Mouse (Mus musculus) kidney, embryonic 14.5 days (tissue): ENCODE measurements around the gene Cep170b. TPM values are rescaled to one million over a fixed set of nuclear protein-coding genes. Genes with fewer than 3 reads are reported as not detected.

ENCODE experiments used
- ATAC-seq: fragments of 200-750 bp; cut with Nextera tagmentation; 2 replicates; pipeline ENCODE4 v1.8.0; 2017; ENCODE audit warnings: moderate number of reproducible peaks, mild to moderate bottlenecking, moderate TSS enrichment, moderate library complexity; ENCODE audit not compliant: low FRiP score, low TSS enrichment
- H3K27ac ChIP-seq: fragments of 300-500 bp; sonication (generic); 2 replicates; pipeline ENCODE4 v1.5.1; 2014; ENCODE audit warnings: low read depth, mild to moderate bottlenecking, low read length, moderate library complexity, mixed read lengths
- H3K27me3 ChIP-seq: fragments of 300-500 bp; sonication (generic); 2 replicates; pipeline ENCODE4 v1.6.1; 2014; ENCODE audit warnings: mild to moderate bottlenecking, low read length; ENCODE audit not compliant: control insufficient read depth, insufficient read depth
- H3K36me3 ChIP-seq: fragments of 300-500 bp; sonication (generic); 2 replicates; pipeline ENCODE4 v1.6.1; 2014; ENCODE audit warnings: low read length, mixed read lengths; ENCODE audit not compliant: control insufficient read depth, insufficient read depth
- H3K4me1 ChIP-seq: fragments of 300-500 bp; sonication (generic); 2 replicates; pipeline ENCODE4 v1.6.1; 2014; ENCODE audit warnings: low read length, mixed read lengths; ENCODE audit not compliant: control insufficient read depth, insufficient read depth
- H3K4me2 ChIP-seq: fragments of 300-500 bp; sonication (generic); replicated peaks from 2 replicates; pipeline ENCODE4 v1.6.1; 2014; ENCODE audit warnings: low read depth, mild to moderate bottlenecking, low read length
- H3K4me3 ChIP-seq: fragments of 300-500 bp; sonication (generic); 2 replicates; pipeline ENCODE4 v1.5.1; 2014; ENCODE audit warnings: mild to moderate bottlenecking, low read length
- H3K9ac ChIP-seq: fragments of 300-500 bp; sonication (generic); 2 replicates; pipeline ENCODE4 v1.6.1; 2014; ENCODE audit warnings: low read depth, mild to moderate bottlenecking, low read length, moderate library complexity
- H3K9me3 ChIP-seq: fragments of 300-500 bp; sonication (generic); 2 replicates; pipeline ENCODE4 v1.6.1; 2016; ENCODE audit warnings: low read length; ENCODE audit not compliant: control insufficient read depth
- WGBS: fragments of 180-500 bp; shearing (Covaris S2); extraction: QIAGEN DNeasy Blood & Tissue Kit; methylation state at CpG from one replicate; pipeline ENCODE4 v1.1.7; 2014; 5-methylcytosine and 5-hydroxymethylcytosine counted together
- polyA plus RNA-seq: library from polyadenylated mRNA; unstranded; fragments of >200 nt; fragmentation: Nextera tagmentation; extraction: Ambion mirVana; gene quantifications from 2 replicates; pipeline ENCODE4 v1.2.1, GENCODE M21; 2014

The Cep170b gene
- polyA plus RNA-seq, 1 experiment from 2014 or later = 15.1 TPM

DNA sequence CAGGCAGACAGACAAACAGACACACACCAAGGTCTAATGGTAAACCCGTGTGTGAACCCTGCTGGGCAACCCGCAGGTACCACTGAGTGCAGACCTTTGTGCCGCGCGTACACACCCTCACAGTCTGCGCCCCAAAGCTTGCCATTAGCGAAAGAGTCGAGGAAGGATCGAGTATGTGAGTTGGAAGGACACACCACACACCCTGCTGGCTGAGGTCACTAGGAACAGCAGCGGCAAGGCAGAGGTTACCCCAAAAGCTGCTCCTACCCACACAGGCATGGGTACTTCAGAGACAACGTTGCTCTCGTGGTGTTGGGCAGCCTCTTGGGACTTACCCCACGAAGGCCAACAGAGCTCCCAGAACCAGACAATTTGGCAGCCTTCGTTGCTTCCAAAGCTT is 52.1 kb downstream of the Cep170b start:
- no peak overlapping the region for H3K27ac ChIP-seq
- no peak overlapping the region for H3K9ac ChIP-seq
- WGBS = 93% methylated on average over 14 of the region's 14 CpGs
- H3K4me3 ChIP-seq = no peak overlapping the region
- no peak for ATAC-seq
- no peaks in the 10 kb centered on the region for H3K36me3 ChIP-seq
- no peaks in the 10 kb centered on the region; the same call in 1 of the 2 replicates for H3K9me3 ChIP-seq
- H3K4me2 ChIP-seq = no peak overlapping the region
- no peaks in the 10 kb centered on the region for H3K4me1 ChIP-seq
- no peaks in the 10 kb centered on the region for H3K27me3 ChIP-seq

DNA sequence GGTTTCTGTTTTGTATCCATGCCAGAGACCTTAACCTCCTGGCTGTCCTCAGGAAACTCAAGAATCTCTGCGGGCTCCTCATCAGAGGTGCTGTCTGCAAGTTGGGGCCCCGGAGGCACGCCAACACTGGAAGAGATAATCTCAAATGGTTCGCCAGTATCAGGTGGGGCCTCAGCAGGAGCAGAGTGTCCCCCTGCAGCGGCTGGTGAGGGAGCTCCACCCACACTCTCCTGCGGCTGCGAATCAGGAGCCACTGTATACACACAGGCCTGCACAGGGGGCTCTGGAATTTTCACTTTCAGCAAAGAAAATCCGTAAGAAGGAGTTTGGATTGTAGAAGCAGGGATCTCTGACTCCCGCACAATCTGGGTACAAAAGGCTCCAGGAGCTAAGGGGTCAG is 53.1 kb downstream of the Cep170b start:
- no peak overlapping the region for H3K4me3 ChIP-seq
- no peaks in the 10 kb centered on the region for H3K36me3 ChIP-seq
- no peak for ATAC-seq
- no peaks in the 10 kb centered on the region for H3K27me3 ChIP-seq
- H3K9me3 ChIP-seq = no peaks in the 10 kb centered on the region; the same call in 1 of the 2 replicates
- H3K4me2 ChIP-seq = no peak overlapping the region
- no peak overlapping the region for H3K9ac ChIP-seq
- no peaks in the 10 kb centered on the region for H3K4me1 ChIP-seq
- 51% methylated on average over 9 of the region's 9 CpGs for WGBS
- H3K27ac ChIP-seq = no peak overlapping the region

DNA sequence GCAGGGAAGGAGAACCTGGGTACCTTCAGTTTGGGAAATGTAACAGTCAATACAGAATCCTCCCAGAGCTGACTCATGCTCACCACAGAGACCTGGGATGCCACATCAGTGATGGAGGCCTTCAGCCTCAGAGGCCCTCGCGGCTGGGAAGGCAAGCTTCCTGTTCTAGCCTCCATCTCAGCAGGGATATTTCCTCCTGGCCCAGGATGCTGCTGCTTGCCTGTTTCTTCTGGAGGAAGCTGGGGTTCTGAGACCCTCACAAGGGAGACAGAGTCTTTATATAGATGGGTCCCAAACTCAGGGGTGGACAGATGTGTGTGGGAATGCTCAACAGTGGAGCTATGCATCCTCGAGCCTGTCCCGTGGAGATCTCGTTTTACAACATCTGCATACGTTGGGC is 53.8 kb downstream of the Cep170b start:
- Histone ChIP-seq H3K27me3 (no peaks in the 10 kb centered on the region), H3K4me3 (no peak overlapping the region), H3K27ac (no peak overlapping the region), H3K4me2 (no peak overlapping the region), H3K4me1 (no peaks in the 10 kb centered on the region), H3K9ac (no peak overlapping the region), H3K9me3 (no peaks in the 10 kb centered on the region; the same call in 1 of the 2 replicates), H3K36me3 (no peaks in the 10 kb centered on the region)
- ATAC-seq = no peak
- 81% methylated on average over 6 of the region's 6 CpGs for WGBS

DNA sequence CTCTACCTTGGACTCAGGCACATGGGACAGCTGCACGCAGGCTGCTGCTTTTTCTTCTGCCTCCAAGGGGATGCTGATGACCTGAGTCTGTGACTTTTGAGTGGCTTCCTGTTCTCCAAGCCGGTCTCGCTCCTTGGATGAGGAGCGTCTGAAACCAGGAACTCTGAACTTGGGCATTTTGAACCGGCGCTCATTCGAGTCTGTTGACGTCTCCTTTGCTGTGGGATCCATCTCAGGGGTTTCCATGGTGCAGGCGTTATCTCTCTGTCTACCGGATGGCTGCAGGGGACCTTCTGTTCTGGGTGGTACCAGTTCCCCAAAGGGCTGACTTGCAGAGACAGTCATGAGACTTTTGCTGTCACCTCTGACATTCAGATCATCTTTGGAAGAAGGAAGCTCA is 54.2 kb downstream of the Cep170b start:
- H3K9me3 ChIP-seq = no peaks in the 10 kb centered on the region; the same call in 1 of the 2 replicates
- 95% methylated on average over 10 of the region's 10 CpGs for WGBS
- no peak overlapping the region for H3K9ac ChIP-seq
- no peak overlapping the region for H3K27ac ChIP-seq
- ATAC-seq = no peak
- no peaks in the 10 kb centered on the region for H3K4me1 ChIP-seq
- no peaks in the 10 kb centered on the region for H3K27me3 ChIP-seq
- no peaks in the 10 kb centered on the region for H3K36me3 ChIP-seq
- H3K4me3 ChIP-seq = no peak overlapping the region
- H3K4me2 ChIP-seq = no peak overlapping the region

DNA sequence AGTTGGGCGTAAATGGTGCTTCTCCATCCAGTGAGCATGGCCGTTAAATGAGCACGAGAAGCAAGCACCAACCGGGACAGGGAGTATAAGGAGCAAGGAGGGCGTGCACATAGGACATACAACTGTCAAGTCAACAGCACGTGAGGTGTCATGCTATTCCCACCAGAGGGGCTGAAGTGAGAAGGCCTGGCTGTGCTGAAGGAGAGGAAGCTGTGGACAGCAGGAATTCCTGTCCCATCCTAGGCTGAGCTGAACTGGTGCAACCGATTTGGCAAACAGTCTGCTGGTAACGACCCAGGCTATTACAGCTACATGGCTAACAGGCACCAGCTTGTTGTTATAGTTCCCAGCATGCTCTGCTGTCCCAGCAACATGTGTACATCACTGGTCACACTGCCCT is 70.8 kb downstream of the Cep170b start:
- H3K4me1 ChIP-seq = peaks cover 4% of the 10 kb centered on the region; the same call in 1 of the 2 replicates
- H3K4me3 ChIP-seq = no peak overlapping the region
- no peak overlapping the region for H3K27ac ChIP-seq
- 60% methylated on average over 8 of the region's 8 CpGs for WGBS
- no peak overlapping the region for H3K4me2 ChIP-seq
- H3K9ac ChIP-seq = no peak overlapping the region
- H3K27me3 ChIP-seq = no peaks in the 10 kb centered on the region
- no peaks in the 10 kb centered on the region for H3K36me3 ChIP-seq
- ATAC-seq = no peak
- no peaks in the 10 kb centered on the region for H3K9me3 ChIP-seq

DNA sequence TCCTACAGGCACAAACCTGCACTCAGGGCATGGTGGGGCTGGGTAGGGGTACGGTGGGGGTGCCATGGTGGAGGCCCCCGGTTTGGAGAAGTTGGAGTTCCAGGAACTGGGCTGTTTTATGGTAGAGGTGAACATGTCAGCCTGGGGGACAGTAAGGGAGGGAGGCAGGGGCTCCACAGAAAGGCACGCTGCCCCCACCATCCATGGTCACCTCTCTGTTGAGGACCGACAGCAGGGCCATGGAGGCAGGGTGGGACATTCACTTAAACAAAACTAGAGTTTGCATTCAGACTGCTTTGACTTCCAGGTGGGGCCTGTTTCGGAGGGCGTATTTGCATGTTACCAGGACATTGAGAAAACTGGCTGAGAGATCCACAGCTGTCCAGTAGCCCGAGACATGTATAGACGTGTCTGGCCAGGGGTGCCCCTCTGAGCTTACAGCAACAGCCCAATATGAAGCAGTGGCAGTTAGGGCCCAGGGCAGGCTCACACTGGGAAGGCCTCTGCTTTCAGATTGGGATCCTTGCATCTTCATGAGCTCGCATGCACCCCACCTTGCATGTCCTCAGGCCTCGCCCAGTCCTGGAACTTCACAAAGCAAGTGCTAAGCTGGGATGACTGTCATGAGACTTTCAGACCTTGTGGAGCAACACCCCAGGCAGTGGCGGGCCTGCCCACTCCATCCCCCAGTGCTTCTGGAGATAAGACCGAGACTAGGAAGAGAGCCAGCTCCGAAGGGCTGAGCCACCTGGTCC is 73.5 kb downstream of the Cep170b start:
- H3K4me2 ChIP-seq = no peak overlapping the region
- no peaks in the 10 kb centered on the region for H3K27me3 ChIP-seq
- ATAC-seq = no peak
- H3K9me3 ChIP-seq = no peaks in the 10 kb centered on the region
- no peak overlapping the region for H3K9ac ChIP-seq
- peaks cover 4% of the 10 kb centered on the region; the same call in 1 of the 2 replicates for H3K4me1 ChIP-seq
- no peaks in the 10 kb centered on the region for H3K36me3 ChIP-seq
- 73% methylated on average over 13 of the region's 13 CpGs for WGBS
- H3K4me3 ChIP-seq = no peak overlapping the region
- peak overlapping the region; percentile 30; the same call in 1 of the 2 replicates for H3K27ac ChIP-seq

DNA sequence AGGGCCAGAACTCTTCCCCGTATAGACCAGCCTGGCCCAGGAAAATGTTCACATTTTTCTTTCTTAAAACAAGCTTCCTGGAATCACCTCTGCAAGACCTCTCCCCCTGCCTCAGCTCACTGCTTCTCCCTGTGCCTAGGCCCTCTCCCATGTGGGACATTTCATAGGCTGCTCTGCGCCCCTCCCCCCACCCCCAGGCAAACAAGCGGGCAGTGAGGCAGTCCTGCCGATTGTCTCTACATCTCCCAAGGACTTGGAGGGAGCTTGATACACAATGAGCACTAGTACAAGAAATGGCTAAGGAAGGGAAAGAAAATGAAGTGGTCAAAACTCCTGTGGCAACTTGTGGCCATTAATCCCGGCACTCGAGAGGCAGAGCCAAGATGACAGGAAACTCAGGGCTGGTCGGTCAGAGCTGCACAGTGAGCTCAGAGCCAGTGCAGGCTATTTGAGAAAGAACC is 74.1 kb downstream of the Cep170b start:
- no peak overlapping the region for H3K4me2 ChIP-seq
- H3K36me3 ChIP-seq = no peaks in the 10 kb centered on the region
- ATAC-seq = no peak
- no peak overlapping the region for H3K4me3 ChIP-seq
- no peaks in the 10 kb centered on the region for H3K27me3 ChIP-seq
- no peak overlapping the region for H3K9ac ChIP-seq
- H3K27ac ChIP-seq = no peak overlapping the region
- no peaks in the 10 kb centered on the region for H3K9me3 ChIP-seq
- WGBS = 23% methylated on average over 7 of the region's 7 CpGs
- peaks cover 4% of the 10 kb centered on the region; the same call in 1 of the 2 replicates for H3K4me1 ChIP-seq

DNA sequence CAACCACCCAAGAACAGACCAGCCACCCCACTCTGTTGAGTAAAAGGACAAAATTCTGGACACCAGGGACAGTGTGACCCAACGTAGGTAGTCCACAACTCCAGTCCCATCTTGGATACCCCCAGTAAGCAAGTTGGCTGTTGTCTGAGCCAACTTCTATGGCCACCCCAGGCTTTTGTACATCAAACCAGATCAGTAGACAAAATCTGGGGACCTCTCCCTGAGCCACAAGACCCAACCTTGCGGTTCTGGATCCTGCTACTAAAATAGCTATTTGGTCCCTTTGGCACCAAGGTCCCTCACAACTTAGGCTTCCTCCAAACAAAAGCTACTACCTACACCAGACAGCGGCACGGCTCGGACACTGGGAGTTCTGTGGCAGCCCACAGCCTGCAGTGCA is 74.7 kb downstream of the Cep170b start:
- Histone ChIP-seq H3K27me3 (no peaks in the 10 kb centered on the region), H3K27ac (no peak overlapping the region), H3K9me3 (no peaks in the 10 kb centered on the region), H3K4me2 (no peak overlapping the region), H3K4me1 (peaks cover 4% of the 10 kb centered on the region; the same call in 1 of the 2 replicates), H3K9ac (no peak overlapping the region), H3K36me3 (no peaks in the 10 kb centered on the region), H3K4me3 (no peak overlapping the region)
- WGBS = 93% methylated on average over 5 of the region's 5 CpGs
- ATAC-seq = no peak

DNA sequence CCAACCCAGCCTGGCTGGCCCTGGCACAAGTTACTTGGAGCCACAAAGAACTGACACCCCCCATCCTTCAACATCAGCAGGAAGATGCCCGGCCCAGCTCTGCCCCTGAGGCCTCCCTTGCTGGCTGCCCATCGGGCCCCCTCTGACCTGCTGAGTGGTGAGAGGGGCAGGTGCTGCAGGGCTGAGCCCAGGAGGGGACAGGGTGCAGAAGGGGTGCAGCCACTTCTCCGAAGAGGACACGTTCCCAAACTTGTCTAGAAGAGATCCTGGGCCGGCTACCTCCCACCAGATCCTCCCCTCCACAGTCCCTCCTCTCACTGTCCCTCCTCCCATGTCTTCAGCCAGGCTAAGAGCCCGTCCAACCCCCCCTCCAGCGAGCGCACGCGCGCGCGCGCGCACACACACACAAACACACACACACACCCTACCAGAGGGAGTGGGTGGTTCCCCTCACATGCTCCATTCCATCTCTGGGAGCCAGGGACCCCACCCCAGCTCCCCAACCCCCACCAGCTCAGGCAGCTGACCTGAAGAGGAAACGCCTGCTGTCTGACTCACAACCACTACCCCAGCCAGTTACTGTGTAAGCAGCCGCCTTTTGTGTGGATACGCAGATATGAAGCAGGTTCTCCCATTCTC is 75.3 kb downstream of the Cep170b start:
- Histone ChIP-seq H3K36me3 (no peaks in the 10 kb centered on the region), H3K9ac (no peak overlapping the region), H3K9me3 (no peaks in the 10 kb centered on the region), H3K4me2 (no peak overlapping the region), H3K4me1 (peaks cover 4% of the 10 kb centered on the region; the same call in 1 of the 2 replicates), H3K4me3 (no peak overlapping the region), H3K27me3 (peaks cover under 1% of the 10 kb centered on the region; the same call in 1 of the 2 replicates), H3K27ac (no peak overlapping the region)
- 58% methylated on average over 18 of the region's 18 CpGs for WGBS
- no peak for ATAC-seq
